Mouse (Mus musculus): ENCODE results near the gene Lrg1.

The Lrg1 gene

DNA sequence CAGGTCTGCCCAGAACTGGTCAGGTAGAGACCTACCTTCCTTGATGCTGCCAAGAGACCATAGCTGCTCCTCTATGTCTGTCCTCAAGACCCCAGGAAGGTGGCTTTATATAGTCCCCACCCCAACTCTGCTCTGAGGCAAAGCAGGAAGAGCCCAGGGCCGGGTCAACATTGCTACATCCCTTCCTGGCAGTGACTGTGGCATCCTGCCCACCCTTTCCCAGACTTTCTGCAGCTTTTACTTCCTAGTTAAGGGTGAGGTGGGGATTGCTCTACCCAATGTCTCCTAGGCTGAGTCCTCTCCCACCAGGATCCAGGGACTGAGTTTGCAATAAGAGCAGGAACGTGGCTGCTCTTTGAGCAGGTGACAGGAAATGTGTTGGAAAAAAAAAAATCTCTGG lies at the start of gene Lrg1:
Gene Lrg1, minus strand, starts transcription at position 176 of the 400 bp plus-strand sequence.
- DNase-seq = no peak

- no peak for DNase-seq
Measured at GRCm38 (mm10) chr17:56171456-56171855, 49.7 kb upstream of the Lrg1 start.

- no peak for DNase-seq
Measured at GRCm38 (mm10) chr17:56170636-56171035, 48.8 kb upstream of the Lrg1 start.

DNA sequence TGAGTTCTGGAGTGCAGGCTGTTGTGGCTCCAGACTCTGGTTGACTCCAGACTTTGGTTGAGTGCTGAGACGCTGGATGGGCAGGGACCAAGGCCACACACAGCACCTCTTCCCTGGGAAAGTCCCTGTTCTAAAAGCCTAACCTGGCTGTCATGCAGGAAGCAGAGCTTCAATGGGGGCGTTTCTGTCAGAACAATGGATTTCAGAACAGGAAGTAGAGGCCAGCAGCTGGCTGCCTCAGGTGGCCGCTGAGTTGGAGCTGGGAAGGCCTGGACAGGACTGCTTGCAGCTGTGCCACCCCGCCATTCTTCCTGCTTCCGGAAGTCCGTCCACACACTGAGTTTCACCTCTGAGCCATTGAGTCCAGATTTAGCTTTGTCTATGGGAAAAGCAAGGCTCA lies 48.0 kb upstream of the Lrg1 start:
- DNase-seq = no peak

- DNase-seq = no peak
Measured at GRCm38 (mm10) chr17:56165671-56166070, 43.9 kb upstream of the Lrg1 start.

- no peak for DNase-seq
Measured at GRCm38 (mm10) chr17:56164510-56164909, 42.7 kb upstream of the Lrg1 start.

- no peak for DNase-seq
Measured at GRCm38 (mm10) chr17:56163523-56164102, 41.8 kb upstream of the Lrg1 start.

DNA sequence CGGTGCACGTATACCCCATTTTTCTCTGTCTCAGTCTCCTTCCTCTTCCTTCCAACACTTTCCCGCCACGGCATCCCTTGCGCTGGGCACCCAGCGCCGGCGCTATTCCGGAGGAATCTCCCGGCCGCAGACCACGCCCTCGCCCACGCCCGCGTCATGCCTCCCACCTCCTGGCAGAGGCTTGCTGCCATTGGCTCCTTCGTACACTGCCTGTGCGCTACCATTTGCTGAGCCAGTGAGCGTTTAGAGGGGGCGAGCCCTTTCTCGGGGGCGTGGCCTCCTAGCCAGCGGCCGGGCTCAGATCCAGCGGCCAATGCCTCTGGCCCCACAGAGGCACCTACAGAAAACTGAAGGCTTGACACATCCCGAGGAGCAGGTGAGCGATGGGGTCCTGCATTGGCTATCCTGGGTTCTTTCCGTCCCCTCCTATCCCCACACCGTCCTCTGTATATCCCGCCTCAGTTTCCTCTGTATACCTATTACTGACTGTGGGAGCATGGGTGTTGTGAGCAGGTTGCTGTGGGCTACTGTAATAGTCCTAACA lies 40.5 kb upstream of the Lrg1 start, which contains the start of gene Tnfaip8l1:
Gene Tnfaip8l1, plus strand, starts transcription at position 247 of the 544 bp plus-strand sequence.
- DNase-seq = peak; percentile 86 to 89

- DNase-seq = peak; percentile 48 to 51
Measured at GRCm38 (mm10) chr17:56159729-56160128, 37.9 kb upstream of the Lrg1 start.

DNA sequence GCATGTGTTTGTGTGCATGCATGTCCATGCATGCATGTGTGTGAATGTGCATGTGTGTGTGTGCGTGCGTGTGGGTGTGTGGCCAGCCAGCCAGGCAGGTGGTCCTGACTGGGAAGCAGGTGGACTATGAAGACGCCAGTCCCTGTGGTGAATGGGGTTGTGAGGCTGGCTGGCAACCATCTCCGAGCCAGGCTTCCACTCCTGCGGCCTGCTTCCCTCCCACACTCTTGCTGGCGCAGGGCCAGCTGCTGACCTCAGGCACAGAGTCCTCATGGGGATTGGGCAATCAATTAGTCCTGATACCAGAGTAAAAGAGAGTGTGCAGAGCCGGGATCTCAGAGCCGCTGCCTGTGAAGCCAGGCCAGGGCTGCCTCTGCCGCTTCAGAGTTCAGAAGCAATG lies 31.8 kb upstream of the Lrg1 start:
- DNase-seq = no peak

DNA sequence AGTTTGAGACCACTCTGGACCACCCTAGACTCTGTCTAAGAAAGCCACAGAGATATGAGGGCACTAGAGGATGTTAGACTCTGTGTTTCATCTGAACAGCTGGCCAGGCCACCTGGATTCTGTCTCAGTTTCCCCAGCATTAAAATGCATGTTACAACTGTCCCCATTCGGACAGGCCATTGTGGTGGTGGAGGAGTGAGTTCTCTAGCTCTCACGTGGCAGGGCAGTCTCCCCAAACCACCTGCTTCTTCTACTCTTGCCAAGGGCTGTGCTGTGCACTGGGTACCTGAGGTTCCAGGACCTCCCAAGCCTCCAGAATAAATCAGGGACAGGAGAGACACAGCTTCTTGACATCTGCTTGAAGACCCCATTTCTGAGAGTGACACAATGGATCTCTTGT lies 28.1 kb upstream of the Lrg1 start:
- DNase-seq = no peak

GRCm38 (mm10) chr17:56148790-56149618 lies 27.2 kb upstream of the Lrg1 start:
- no peak for DNase-seq

GRCm38 (mm10) chr17:56148280-56148679 lies 26.5 kb upstream of the Lrg1 start:
- DNase-seq = peak; percentile 56 to 68

- no peak for DNase-seq
Measured at GRCm38 (mm10) chr17:56147420-56147819, 25.6 kb upstream of the Lrg1 start.

DNA sequence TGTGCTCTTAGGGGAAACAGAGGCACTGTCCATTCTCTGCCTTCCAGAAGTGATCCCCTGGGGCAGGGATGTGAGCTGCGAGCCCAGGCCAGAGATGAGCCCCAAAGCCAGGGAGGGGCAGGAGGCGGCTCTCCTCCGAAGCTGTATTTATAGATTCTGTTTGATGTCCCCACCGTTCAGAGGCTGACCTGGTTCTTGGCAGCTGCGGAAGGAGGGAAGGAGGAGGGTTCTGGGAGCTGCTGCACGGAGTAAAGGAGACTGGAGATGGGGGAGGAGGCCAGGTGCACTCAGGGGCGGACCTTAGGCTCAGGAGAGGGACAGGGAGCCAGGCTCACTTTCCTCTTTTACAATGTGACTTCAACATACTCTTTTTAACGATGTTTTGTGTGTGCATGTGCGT lies 24.3 kb upstream of the Lrg1 start:
- no peak for DNase-seq

DNA sequence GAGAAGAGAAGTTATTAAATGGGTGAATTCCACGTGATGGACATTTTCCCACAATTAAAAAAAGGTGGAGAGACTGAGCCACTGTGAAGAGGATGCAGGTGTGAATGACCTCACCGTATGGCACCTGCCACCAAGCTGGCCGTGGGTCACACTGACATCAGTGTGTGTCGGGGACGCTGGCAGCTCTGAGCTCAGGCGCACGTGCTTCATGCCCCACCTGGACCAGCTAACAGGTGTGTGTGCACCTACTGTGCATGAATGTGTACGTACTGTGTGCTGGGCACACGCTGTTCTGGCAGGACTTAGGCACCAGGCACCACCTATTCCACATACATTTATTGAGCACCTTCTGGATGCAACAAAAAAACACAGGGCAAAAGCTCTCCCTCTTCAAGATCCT lies 22.7 kb upstream of the Lrg1 start:
- DNase-seq = no peak

- DNase-seq = no peak
Measured at GRCm38 (mm10) chr17:56141702-56142605, 20.2 kb upstream of the Lrg1 start.

DNA sequence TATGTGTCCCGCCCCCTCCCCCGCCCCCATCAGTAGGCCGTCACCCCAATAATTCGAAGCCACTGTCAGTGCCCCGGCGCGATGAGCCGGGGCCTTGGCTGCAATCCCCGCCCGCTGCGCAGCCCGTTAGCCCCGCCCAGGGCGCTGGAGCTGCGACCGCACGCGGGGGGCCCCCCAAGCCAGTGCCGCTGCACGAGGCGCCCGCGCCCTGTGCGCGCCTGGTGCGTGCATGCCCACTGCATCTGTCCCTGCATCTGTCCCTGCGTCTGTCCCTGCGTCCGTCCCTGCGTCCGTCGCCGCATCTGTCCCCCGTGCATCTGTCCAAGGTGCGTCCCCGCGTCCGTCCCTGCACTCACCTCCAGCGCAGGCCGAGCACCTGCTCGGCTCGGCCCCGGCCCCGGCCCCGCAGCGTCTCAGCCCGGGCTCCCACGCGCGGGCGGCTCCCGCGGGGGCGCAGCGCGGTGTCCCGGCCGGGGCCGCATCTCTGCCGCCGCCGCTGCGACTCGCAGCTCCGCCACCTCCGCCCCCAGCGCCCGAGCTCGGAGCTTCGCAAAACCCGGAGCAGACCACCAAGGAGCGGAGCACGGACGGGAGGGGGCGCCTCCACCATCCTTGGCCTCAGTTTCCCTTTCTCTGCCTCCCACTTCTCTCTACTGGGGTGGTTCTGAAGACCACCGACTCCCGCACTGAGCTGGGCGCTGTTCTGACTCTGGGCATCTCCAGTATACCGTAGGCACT lies 18.2 kb upstream of the Lrg1 start, which contains the start of gene Sema6b:
Gene Sema6b, minus strand, starts transcription at position 486 of the 738 bp plus-strand sequence.
- DNase-seq = peak; percentile 44 to 45

DNA sequence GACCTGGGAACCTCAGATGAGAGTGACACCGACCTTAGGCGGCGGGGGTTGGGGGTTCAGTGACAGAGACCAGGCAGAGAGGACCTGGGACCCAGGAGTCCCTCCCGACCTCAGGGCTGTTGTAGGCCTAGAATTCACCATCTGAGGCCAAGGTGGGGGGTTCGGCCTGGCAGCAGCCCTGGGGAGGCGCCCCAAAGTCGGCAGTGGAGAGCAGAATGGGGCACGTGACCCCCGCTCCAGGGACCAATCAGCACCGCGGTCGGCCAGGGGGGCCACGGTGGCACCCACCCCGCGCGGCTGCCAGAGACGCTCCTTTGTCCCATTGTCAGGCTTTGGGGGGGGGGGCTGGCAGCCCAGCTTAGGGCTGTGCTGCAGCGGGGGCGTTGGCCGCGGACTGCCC lies 17.6 kb upstream of the Lrg1 start:
- DNase-seq = no peak

- DNase-seq = no peak
Measured at GRCm38 (mm10) chr17:56137839-56138613, 16.2 kb upstream of the Lrg1 start.

- no peak for DNase-seq
Measured at GRCm38 (mm10) chr17:56136558-56136957, 14.8 kb upstream of the Lrg1 start.
